Mouse (Mus musculus) heart, embryonic 14.5 days (tissue): ENCODE measurements around the gene Hist1h2ak. TPM values are rescaled to one million over a fixed set of nuclear protein-coding genes. Genes with fewer than 3 reads are reported as not detected.
A peak's percentile ranks its signal among the peaks of the same experiment; 100 is the strongest.
"Not testable (repeated sequence)": the region's sequence is repeated elsewhere in the genome, so short reads cannot be mapped to it uniquely, and the experiment has no call there.

Experiments used
- ATAC-seq: fragments of 200-750 bp; cut with Nextera tagmentation; 2 replicates; pipeline ENCODE4 v1.8.0; 2017; ENCODE audit warnings: low read depth, moderate TSS enrichment; ENCODE audit not compliant: insufficient number of reproducible peaks, insufficient read depth, low FRiP score
- H3K27ac ChIP-seq, 2 experiments: fragments of 200-500 bp in 1 of 2; fragments of 300-500 bp in 1 of 2; sonication (generic) in 1 of 2; replicated peaks in 1 of 2; 2 replicates each; pipeline ENCODE4 v1.5.1; 2012 to 2014; ENCODE audit warnings: low read depth in 2 of 2, low read length in 2 of 2, control low read depth in 1 of 2, mild to moderate bottlenecking in 1 of 2, mixed read lengths in 1 of 2; ENCODE audit not compliant: control insufficient read depth in 1 of 2, insufficient read depth in 1 of 2
- H3K27me3 ChIP-seq: fragments of 300-500 bp; sonication (generic); 2 replicates; pipeline ENCODE4 v1.6.1; 2014; ENCODE audit warnings: mild to moderate bottlenecking, low read length, control low read depth; ENCODE audit not compliant: control insufficient read depth, insufficient read depth
- H3K36me3 ChIP-seq: fragments of 300-500 bp; sonication (generic); 2 replicates; pipeline ENCODE4 v1.6.1; 2014; ENCODE audit warnings: mild to moderate bottlenecking, control low read depth, low read length, mixed read lengths; ENCODE audit not compliant: control insufficient read depth, insufficient read depth
- H3K4me1 ChIP-seq, 2 experiments: fragments of 200-500 bp in 1 of 2; fragments of 300-500 bp in 1 of 2; sonication (generic) in 1 of 2; 2 replicates each; pipeline ENCODE4 v1.6.1; 2012 to 2014; ENCODE audit warnings: low read length in 2 of 2, control low read depth in 1 of 2, mixed read lengths in 1 of 2; ENCODE audit not compliant: control insufficient read depth in 2 of 2, insufficient read depth in 2 of 2
- H3K4me2 ChIP-seq: fragments of 300-500 bp; sonication (generic); 2 replicates; pipeline ENCODE4 v1.6.1; 2014; ENCODE audit warnings: mild to moderate bottlenecking, low read length
- H3K4me3 ChIP-seq, 2 experiments: fragments of 200-500 bp in 1 of 2; fragments of 300-500 bp in 1 of 2; sonication (generic) in 1 of 2; 2 replicates each; pipeline ENCODE4 v1.5.1; 2012 to 2014; ENCODE audit warnings: low read length in 2 of 2, mild to moderate bottlenecking in 2 of 2, control low read depth in 1 of 2, low read depth in 1 of 2, moderate library complexity in 1 of 2; ENCODE audit not compliant: control insufficient read depth in 1 of 2, insufficient read depth in 1 of 2
- H3K9ac ChIP-seq: fragments of 300-500 bp; sonication (generic); 2 replicates; pipeline ENCODE4 v1.6.1; 2014; ENCODE audit warnings: mild to moderate bottlenecking, low read length
- H3K9me3 ChIP-seq: fragments of 300-500 bp; sonication (generic); 2 replicates; pipeline ENCODE4 v1.6.1; 2016; ENCODE audit warnings: low read length, control low read depth; ENCODE audit not compliant: control insufficient read depth
- WGBS: fragments of 180-500 bp; shearing (Covaris S2); extraction: QIAGEN DNeasy Blood & Tissue Kit; methylation state at CpG from one replicate; pipeline ENCODE4 v1.1.7; 2014; 5-methylcytosine and 5-hydroxymethylcytosine counted together
- polyA plus RNA-seq: library from polyadenylated mRNA; unstranded; fragments of >200 nt; fragmentation: Nextera tagmentation; extraction: Ambion mirVana; gene quantifications from 2 replicates; pipeline ENCODE4 v1.2.1, GENCODE M21; 2014

The Hist1h2ak gene
- polyA plus RNA-seq, 1 experiment from 2014 or later, result 4.3 TPM

DNA sequence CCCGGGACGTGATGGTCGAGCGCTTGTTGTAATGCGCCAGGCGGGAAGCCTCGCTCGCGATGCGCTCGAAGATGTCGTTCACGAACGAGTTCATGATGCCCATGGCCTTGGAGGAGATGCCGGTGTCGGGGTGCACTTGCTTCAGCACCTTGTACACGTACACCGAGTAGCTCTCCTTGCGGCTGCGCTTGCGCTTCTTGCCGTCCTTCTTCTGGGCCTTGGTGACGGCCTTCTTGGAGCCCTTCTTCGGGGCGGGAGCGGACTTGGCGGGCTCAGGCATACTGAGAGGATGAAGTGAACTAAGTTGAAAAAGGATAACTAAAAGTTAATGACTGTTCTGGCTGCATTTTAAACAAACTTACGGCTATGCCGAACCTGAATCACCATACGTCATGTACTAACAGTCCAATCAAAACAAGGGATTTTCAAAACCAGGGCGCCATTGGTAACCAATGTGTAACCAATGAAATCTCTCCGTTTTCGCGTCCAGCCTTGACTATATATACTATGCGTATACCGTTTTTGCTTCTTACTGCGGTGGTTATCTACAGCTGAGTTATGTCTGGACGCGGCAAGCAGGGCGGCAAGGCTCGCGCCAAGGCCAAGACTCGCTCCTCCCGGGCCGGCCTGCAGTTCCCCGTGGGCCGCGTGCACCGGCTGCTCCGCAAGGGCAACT lies 37.6 kb downstream of the Hist1h2ak start, which contains the start of the genes Hist1h2bl and Hist1h2ai:
Gene Hist1h2bl, minus strand, starts transcription at position 280 of the 676 bp plus-strand sequence.
Gene Hist1h2ai, plus strand, starts transcription at position 559 of the 676 bp plus-strand sequence.
- Histone ChIP-seq H3K9ac (peak within 1 kb of the TSS; percentile 75), H3K4me2 (peak within 1 kb of the TSS; percentile 74), H3K4me3 (peak within 1 kb of the TSS; percentile 37 to 53), H3K27ac (peak within 1 kb of the TSS; percentile 90 to 92), H3K4me1 (peaks cover 4 to 21% of the 10 kb centered on the region in 2 experiments)
- not testable (repeated sequence) for H3K9me3 ChIP-seq, H3K27me3 ChIP-seq, H3K36me3 ChIP-seq
- ATAC-seq, result peak; percentile 86
- under 1% methylated on average over 28 of the region's 50 CpGs for WGBS

DNA sequence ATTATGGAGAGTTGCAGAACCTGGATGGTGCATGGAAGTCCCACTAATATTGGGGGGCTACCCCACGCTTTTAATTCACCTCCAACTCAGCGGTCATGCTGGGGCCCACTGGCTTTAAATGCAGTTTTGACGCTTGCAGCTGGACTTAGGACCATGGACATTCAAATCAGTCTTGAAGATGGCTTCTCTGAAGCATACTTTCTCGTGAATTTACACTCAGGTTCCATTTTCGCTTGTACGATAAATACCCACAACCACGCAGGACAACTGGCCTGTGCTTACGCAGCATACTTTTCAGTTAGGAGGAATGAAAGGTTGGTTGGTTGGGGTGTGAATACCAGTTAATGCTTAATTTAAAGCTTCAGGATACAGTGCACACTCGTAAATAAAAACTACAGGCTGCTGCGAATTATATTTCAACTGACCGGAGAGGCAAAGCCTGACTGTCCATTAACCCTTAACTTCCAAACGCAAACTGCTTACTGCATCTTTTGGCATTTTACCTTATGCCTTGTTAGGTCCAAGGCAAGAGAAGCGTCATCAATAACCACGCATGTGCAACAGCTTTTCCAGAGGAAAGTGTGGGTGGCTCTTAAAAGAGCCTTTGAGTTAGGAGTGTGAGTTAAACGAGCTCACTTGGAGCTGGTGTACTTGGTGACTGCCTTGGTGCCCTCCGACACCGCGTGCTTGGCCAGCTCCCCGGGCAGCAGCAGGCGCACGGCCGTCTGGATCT lies 38.3 kb downstream of the Hist1h2ak start:
- Histone ChIP-seq H3K4me3 (peak overlapping the region; percentile 37 to 38), H3K4me1 (peaks cover 3 to 17% of the 10 kb centered on the region in 2 experiments; a peak in 3 of 4 replicates), H3K4me2 (peak overlapping the region; percentile 74), H3K36me3 (no peaks in the 10 kb centered on the region), H3K27ac (peak overlapping the region; percentile 83 to 92), H3K9me3 (no peaks in the 10 kb centered on the region), H3K27me3 (no peaks in the 10 kb centered on the region), H3K9ac (peak overlapping the region; percentile 75)
- ATAC-seq, result no peak
- 1% methylated on average over 21 of the region's 22 CpGs for WGBS

DNA sequence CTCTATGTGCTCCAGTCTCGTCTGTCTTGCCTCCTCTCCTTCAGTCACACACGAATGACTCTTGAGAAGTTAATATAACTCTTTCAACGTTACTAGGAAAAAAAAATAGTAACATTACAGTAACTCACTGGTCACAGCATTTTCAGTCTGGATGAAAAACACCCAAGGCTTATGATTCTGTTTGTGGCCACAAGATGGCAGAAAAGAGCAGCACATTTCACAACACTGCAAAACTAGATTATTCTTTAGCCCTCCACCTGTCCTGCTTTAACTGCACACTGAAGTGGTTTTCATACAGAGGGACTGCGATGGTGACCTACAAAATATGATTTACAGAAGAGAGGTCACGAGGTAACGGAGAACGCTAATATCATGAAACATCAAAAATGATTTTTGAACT lies 38.9 kb downstream of the Hist1h2ak start:
- H3K27me3 ChIP-seq, result no peaks in the 10 kb centered on the region

DNA sequence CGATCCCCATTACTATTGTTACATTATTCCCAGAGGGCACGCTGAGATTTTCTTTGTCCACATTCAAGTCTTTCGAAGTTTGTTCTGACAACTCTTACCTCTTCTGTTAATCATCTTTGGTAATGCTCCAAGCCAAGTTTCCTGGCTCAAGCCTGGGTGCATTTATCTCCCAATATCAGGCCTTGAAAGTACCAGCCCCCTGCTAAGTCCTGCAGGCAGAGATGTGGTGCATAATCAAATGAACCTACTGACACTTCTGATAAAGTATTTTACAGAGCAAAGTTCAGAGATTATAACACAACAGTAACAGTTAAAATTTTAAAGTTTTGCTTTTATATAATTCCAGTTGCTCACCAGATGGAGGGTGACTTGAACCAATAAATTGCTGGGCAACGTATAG lies 41.9 kb downstream of the Hist1h2ak start:
- H3K36me3 ChIP-seq, result no peaks in the 10 kb centered on the region
- no peaks in the 10 kb centered on the region for H3K9me3 ChIP-seq
- no peaks in the 10 kb centered on the region for H3K27me3 ChIP-seq
- peak overlapping the region in 1 of 2 experiments; percentile 59; a peak in 2 of 4 replicates for H3K27ac ChIP-seq
- H3K4me3 ChIP-seq, result peak overlapping the region in 1 of 2 experiments; percentile 49; a peak in 2 of 4 replicates
- H3K4me2 ChIP-seq, result peak overlapping the region; percentile 79
- peak overlapping the region; percentile 74; the same call in 1 of the 2 replicates for H3K9ac ChIP-seq
- 31% methylated on average over 4 of the region's 4 CpGs for WGBS
- ATAC-seq, result no peak
- H3K4me1 ChIP-seq, result peaks cover 3 to 7% of the 10 kb centered on the region in 2 experiments; a peak in 3 of 4 replicates

More for the DNA sequence above, 38.9 kb downstream of the Hist1h2ak start:
- Histone ChIP-seq H3K9ac (peak overlapping the region; percentile 75; the same call in 1 of the 2 replicates), H3K4me3 (peak overlapping the region in 1 of 2 experiments; percentile 37; a peak in 1 of 4 replicates), H3K27ac (peak overlapping the region; percentile 32 to 92; a peak in 2 of 4 replicates), H3K9me3 (no peaks in the 10 kb centered on the region), H3K4me1 (peaks cover 3 to 17% of the 10 kb centered on the region in 2 experiments; a peak in 3 of 4 replicates), H3K36me3 (no peaks in the 10 kb centered on the region), H3K4me2 (peak overlapping the region; percentile 74)
- ATAC-seq, result no peak
- WGBS, result 1% methylated on average over 7 of the region's 7 CpGs

DNA sequence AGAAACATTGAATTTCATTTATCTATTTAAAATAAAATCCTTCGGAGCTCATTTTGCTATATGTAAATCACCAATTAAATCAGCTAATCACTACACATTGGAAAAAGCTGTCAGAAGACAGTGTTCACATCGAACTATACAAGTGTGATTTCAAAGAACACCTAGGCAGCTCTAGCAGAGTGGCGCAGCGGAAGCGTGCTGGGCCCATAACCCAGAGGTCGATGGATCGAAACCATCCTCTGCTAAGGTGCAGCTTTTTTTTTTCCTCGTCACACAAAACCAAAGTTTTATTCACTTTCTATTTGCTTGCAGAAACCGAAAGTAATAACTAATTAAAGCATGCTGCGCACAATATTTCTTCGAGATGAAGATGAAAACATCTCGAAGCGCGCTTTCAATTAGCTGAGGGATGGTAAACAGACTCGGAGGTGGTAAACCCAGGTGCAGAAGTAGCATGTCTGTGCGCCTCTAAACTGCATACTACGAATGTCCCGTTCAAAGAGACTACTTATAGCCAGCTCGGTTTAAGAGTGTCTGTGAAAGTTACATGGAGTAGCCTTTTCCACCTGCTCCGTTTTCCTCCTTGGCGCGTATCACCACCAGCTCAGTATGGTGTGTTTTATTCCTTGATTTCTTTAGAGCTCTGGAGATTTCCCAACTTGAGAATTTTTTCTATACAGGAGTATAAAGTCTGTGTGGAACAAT lies 42.7 kb downstream of the Hist1h2ak start:
- H3K4me3 ChIP-seq, result peak overlapping the region; percentile 49 to 58

GRCm38 (mm10) chr13:21710031-21710711 lies 43.5 kb downstream of the Hist1h2ak start:
- WGBS, result under 1% methylated on average over 32 of the region's 32 CpGs
- H3K36me3 ChIP-seq, result no peaks in the 10 kb centered on the region
- H3K4me3 ChIP-seq, result peak overlapping the region; percentile 49 to 93
- H3K4me1 ChIP-seq, result peaks cover 2 to 4% of the 10 kb centered on the region in 2 experiments; a peak in 3 of 4 replicates
- H3K4me2 ChIP-seq, result peak overlapping the region; percentile 79
- H3K27ac ChIP-seq, result peak overlapping the region; percentile 77 to 98
- peak overlapping the region; percentile 65 for H3K9ac ChIP-seq
- no peaks in the 10 kb centered on the region for H3K9me3 ChIP-seq
- H3K27me3 ChIP-seq, result no peaks in the 10 kb centered on the region
- peak; percentile 71 for ATAC-seq

More for the DNA sequence above, 42.7 kb downstream of the Hist1h2ak start:
- H3K9me3 ChIP-seq, result no peaks in the 10 kb centered on the region
- ATAC-seq, result peak; percentile 79; the same call in 1 of the 2 replicates
- peak overlapping the region; percentile 79 for H3K4me2 ChIP-seq
- peaks cover 3 to 7% of the 10 kb centered on the region in 2 experiments; a peak in 3 of 4 replicates for H3K4me1 ChIP-seq
- no peaks in the 10 kb centered on the region for H3K36me3 ChIP-seq
- 3% methylated on average over 22 of the region's 22 CpGs for WGBS
- H3K27ac ChIP-seq, result peak overlapping the region; percentile 59 to 66; a peak in 3 of 4 replicates
- H3K9ac ChIP-seq, result peak overlapping the region; percentile 74
- H3K27me3 ChIP-seq, result no peaks in the 10 kb centered on the region
